Mouse (Mus musculus) left cerebral cortex, postnatal 4 days (tissue): ENCODE data around the gene Cldn10. TPM values are rescaled to one million over a fixed set of nuclear protein-coding genes. Genes with fewer than 3 reads are reported as not detected.
"Not testable (repeated sequence)": the region's sequence is repeated elsewhere in the genome, so short reads cannot be mapped to it uniquely, and the experiment has no call there.

Experiments
- DNase-seq: peaks from one replicate; pipeline ENCODE4 v3.0.0-alpha.2; 2022
- intact Hi-C: fragments of 180-260 bp; cut with DNase I; formaldehyde crosslinking; loops from one replicate; pipeline ENCODE4 v1.15.1; 2025
- total RNA-seq, 2 experiments: library from RNA; stranded (reverse); gene quantifications; 2 replicates each; pipeline ENCODE4 v1.2.3; 2021

Gene Cldn10
- total RNA-seq, 2 experiments from 2014 or later = 5.4 to 6.7 TPM

- intact Hi-C loops = no loop called here
Measured at GRCm38 (mm10) chr14:118777478-118777877, 10.2 kb upstream of the Cldn10 start.

GRCm38 (mm10) chr14:118781601-118782000 is 6.1 kb upstream of the Cldn10 start:
- intact Hi-C loops = no loop called here
- no peak for DNase-seq

More at GRCm38 (mm10) chr14:118777478-118777877, 10.2 kb upstream of the Cldn10 start:
- DNase-seq = no peak

- DNase-seq = no peak
- intact Hi-C loops = no loop called here
Measured at GRCm38 (mm10) chr14:118782241-118782640, 5.5 kb upstream of the Cldn10 start.

GRCm38 (mm10) chr14:118783326-118783935 is 4.3 kb upstream of the Cldn10 start:
- DNase-seq = no peak
- intact Hi-C loops = no loop called here

GRCm38 (mm10) chr14:118790217-118790616 is 2.5 kb downstream of the Cldn10 start:
- intact Hi-C loops = no loop called here
- DNase-seq = no peak

GRCm38 (mm10) chr14:118792957-118793356 is 5.2 kb downstream of the Cldn10 start:
- intact Hi-C loops = no loop called here
- DNase-seq = no peak

GRCm38 (mm10) chr14:118793416-118793815 is 5.7 kb downstream of the Cldn10 start:
- intact Hi-C loops = no loop called here
- DNase-seq = no peak

- intact Hi-C loops = no loop called here
- no peak for DNase-seq
Measured at GRCm38 (mm10) chr14:118794196-118794595, 6.5 kb downstream of the Cldn10 start.

- intact Hi-C loops = no loop called here
Measured at GRCm38 (mm10) chr14:118794893-118795292, 7.2 kb downstream of the Cldn10 start.

GRCm38 (mm10) chr14:118795915-118796693 is 8.4 kb downstream of the Cldn10 start:
- intact Hi-C loops = no loop called here

More at GRCm38 (mm10) chr14:118794893-118795292, 7.2 kb downstream of the Cldn10 start:
- DNase-seq = no peak

GRCm38 (mm10) chr14:118796694-118797058 is 9.0 kb downstream of the Cldn10 start:
- DNase-seq = no peak
- intact Hi-C loops = no loop called here

More at GRCm38 (mm10) chr14:118795915-118796693, 8.4 kb downstream of the Cldn10 start:
- DNase-seq = no peak

- DNase-seq = no peak
- intact Hi-C loops = no loop called here
Measured at GRCm38 (mm10) chr14:118797270-118797669, 9.6 kb downstream of the Cldn10 start.

- no peak for DNase-seq
- intact Hi-C loops = no loop called here
Measured at GRCm38 (mm10) chr14:118799918-118800317, 12.2 kb downstream of the Cldn10 start.

GRCm38 (mm10) chr14:118803936-118804335 is 16.2 kb downstream of the Cldn10 start:
- no peak for DNase-seq
- intact Hi-C loops = no loop called here

- intact Hi-C loops = no loop called here
Measured at GRCm38 (mm10) chr14:118804351-118804750, 16.6 kb downstream of the Cldn10 start.

GRCm38 (mm10) chr14:118807653-118808052 is 19.9 kb downstream of the Cldn10 start:
- intact Hi-C loops = no loop called here

More at GRCm38 (mm10) chr14:118804351-118804750, 16.6 kb downstream of the Cldn10 start:
- peak; percentile 30 for DNase-seq

GRCm38 (mm10) chr14:118808183-118808582 is 20.5 kb downstream of the Cldn10 start:
- intact Hi-C loops = not testable (repeated sequence)

More at GRCm38 (mm10) chr14:118807653-118808052, 19.9 kb downstream of the Cldn10 start:
- no peak for DNase-seq

GRCm38 (mm10) chr14:118809686-118810085 is 22.0 kb downstream of the Cldn10 start:
- intact Hi-C loops = no loop called here
- DNase-seq = no peak

More at GRCm38 (mm10) chr14:118808183-118808582, 20.5 kb downstream of the Cldn10 start:
- DNase-seq = not testable (repeated sequence)

- DNase-seq, intact Hi-C loops: not testable (repeated sequence)
Measured at GRCm38 (mm10) chr14:118811256-118811655, 23.5 kb downstream of the Cldn10 start.

GRCm38 (mm10) chr14:118813111-118813510 is 25.4 kb downstream of the Cldn10 start:
- no peak for DNase-seq
- intact Hi-C loops = no loop called here

GRCm38 (mm10) chr14:118816503-118816902 is 28.8 kb downstream of the Cldn10 start:
- DNase-seq = peak; percentile 24
- intact Hi-C loops = loop anchor here (2.0 kb wide), 1 partner anchor 200 kb away; no protein-coding TSS in a partner anchor

GRCm38 (mm10) chr14:118820111-118820510 is 32.4 kb downstream of the Cldn10 start:
- intact Hi-C loops = no loop called here
- peak; percentile 27 for DNase-seq
